Mouse (Mus musculus) fat pad, adult 2 months (tissue): ENCODE measurements at regions not wholly inside any gene's neighbourhood (a gene's known extent, or its start where the extent isn't known, plus 50 kb on each side); places are given as distances from the start of the nearest gene placed in this dataset.

Source experiments
- DNase-seq: peaks from one replicate; pipeline ENCODE4 v3.0.0-alpha.2; 2011; ENCODE audit warnings: low read depth, low spot score; ENCODE audit errors: extremely low read depth

GRCm38 (mm10) chr13:47397726-47398350 lies 275.4 kb downstream of the Rnf144b start:
- DNase-seq = no peak

GRCm38 (mm10) chr13:47398976-47399375 lies 276.5 kb downstream of the Rnf144b start:
- no peak for DNase-seq

GRCm38 (mm10) chr13:47413261-47413660 lies 290.8 kb downstream of the Rnf144b start:
- no peak for DNase-seq

GRCm38 (mm10) chr13:47413940-47414339 lies 291.5 kb downstream of the Rnf144b start:
- DNase-seq = no peak

GRCm38 (mm10) chr13:47429856-47430365 lies 307.5 kb downstream of the Rnf144b start:
- DNase-seq = no peak

GRCm38 (mm10) chr13:47430409-47430808 lies 308.0 kb downstream of the Rnf144b start:
- no peak for DNase-seq

GRCm38 (mm10) chr13:47435631-47436030 lies 313.2 kb downstream of the Rnf144b start:
- DNase-seq = peak; percentile 57

- peak; percentile 30 for DNase-seq
These were observed 322.4 kb downstream of the Rnf144b start for GRCm38 (mm10) chr13:47444876-47445275.

GRCm38 (mm10) chr13:47452186-47452760 lies 329.8 kb downstream of the Rnf144b start:
- no peak for DNase-seq

- DNase-seq = no peak
These were observed 339.7 kb downstream of the Rnf144b start for GRCm38 (mm10) chr13:47462148-47462547.

GRCm38 (mm10) chr13:47471543-47472213 lies 349.2 kb downstream of the Rnf144b start:
- DNase-seq = no peak

GRCm38 (mm10) chr13:47480159-47480558 lies 357.7 kb downstream of the Rnf144b start:
- no peak for DNase-seq

GRCm38 (mm10) chr13:47484819-47485218 lies 362.4 kb downstream of the Rnf144b start:
- no peak for DNase-seq

- DNase-seq = no peak
These were observed 363.7 kb downstream of the Rnf144b start for GRCm38 (mm10) chr13:47486111-47486510.

- DNase-seq = no peak
These were observed 364.2 kb downstream of the Rnf144b start for GRCm38 (mm10) chr13:47486658-47487057.

- no peak for DNase-seq
These were observed 383.0 kb downstream of the Rnf144b start for GRCm38 (mm10) chr13:47505380-47505955.

GRCm38 (mm10) chr13:47532935-47533334 lies 410.5 kb downstream of the Rnf144b start:
- DNase-seq = no peak

- DNase-seq = no peak
These were observed 414.7 kb downstream of the Rnf144b start for GRCm38 (mm10) chr13:47537156-47537555.

GRCm38 (mm10) chr13:47549626-47550025 lies 427.2 kb downstream of the Rnf144b start:
- no peak for DNase-seq

GRCm38 (mm10) chr13:47552251-47552650 lies 429.8 kb downstream of the Rnf144b start:
- no peak for DNase-seq

GRCm38 (mm10) chr13:47554198-47554597 lies 431.7 kb downstream of the Rnf144b start:
- DNase-seq = no peak
